Mouse (Mus musculus): ENCODE measurements around the gene Gm21985.

- TF ChIP-seq CTCF (IDR thresholded peaks at IDR 0.05; ENCODE audit: low read depth, low read length) (no peak), POLR2A (IDR thresholded peaks at IDR 0.05; ENCODE audit: insufficient read depth, low read length) (no peak)
Measured at GRCm38 (mm10) chr2:112445511-112445910, 179.4 kb downstream of the Gm21985 start.
